Mouse (Mus musculus): Measurements from ENCODE around the gene Ndn. TPM values are rescaled to one million over a fixed set of nuclear protein-coding genes. Genes with fewer than 3 reads are reported as not detected.

Gene Ndn
- total RNA-seq, 2 experiments from 2014 or later, result 0.05 TPM; not detected in 1

Other genes starting within 250 kb of the Ndn start
- not detected in 2 replicates for gene Magel2, start 30.4 kb downstream of the Ndn start, total RNA-seq (2015)
- gene Magel2, start 30.4 kb downstream of the Ndn start, total RNA-seq (2017), result not detected in 2 replicates
- 0.10 and 0.32 TPM in 2 replicates for gene Mkrn3, start 73.6 kb downstream of the Ndn start, total RNA-seq (2015)
- gene Mkrn3, start 73.6 kb downstream of the Ndn start, total RNA-seq (2017), result 0.14 TPM in 1 of 2 replicates, not detected in the other
- gene Peg12, start 117.9 kb downstream of the Ndn start, total RNA-seq (2015), result 0.94 and 1.1 TPM in 2 replicates
- gene Peg12, start 117.9 kb downstream of the Ndn start, total RNA-seq (2017), result 2.2 and 2.5 TPM in 2 replicates